Mouse (Mus musculus): ENCODE data around the gene Ghdc. TPM values are rescaled to one million over a fixed set of nuclear protein-coding genes. Genes with fewer than 3 reads are reported as not detected.

Ghdc gene
- polyA plus RNA-seq, 1 experiment from 2014 or later, result 4.5 TPM

DNA sequence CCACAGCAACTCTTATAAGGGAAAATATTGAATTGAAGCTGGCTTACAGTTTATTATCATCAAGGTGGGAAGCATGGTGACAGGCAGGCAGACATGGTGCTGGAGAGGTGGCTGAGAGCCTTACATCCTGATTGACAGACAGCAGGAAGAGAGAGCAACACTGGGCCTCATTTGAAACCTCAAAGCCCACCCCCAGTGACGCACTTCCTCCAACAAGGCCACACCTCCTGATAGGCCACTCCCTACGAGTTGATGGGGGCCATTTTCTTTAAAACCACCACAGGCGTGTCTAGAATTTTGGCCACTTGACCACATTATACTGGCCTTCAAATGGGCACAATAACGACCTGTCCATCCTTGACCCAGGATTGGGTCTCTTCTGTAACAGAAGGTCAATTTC, 3.5 kb upstream of the Ghdc start:
- 86% methylated on average over 4 of the region's 4 CpGs for WGBS
- H3K4me2 ChIP-seq (ENCODE audit: low read depth, low read length), result no peak overlapping the region
- no peak for ATAC-seq (ENCODE audit: low read depth)
- no peaks in the 10 kb centered on the region for H3K27me3 ChIP-seq (ENCODE audit: control insufficient read depth, insufficient read depth, low read length)
- no peak overlapping the region for H3K27ac ChIP-seq (ENCODE audit: low read depth, low read length)
- no peaks in the 10 kb centered on the region for H3K9me3 ChIP-seq (ENCODE audit: control insufficient read depth, low read length)
- H3K4me1 ChIP-seq (ENCODE audit: control insufficient read depth, insufficient read depth, low read length), result peaks cover 4% of the 10 kb centered on the region; the same call in 1 of the 2 replicates
- H3K9ac ChIP-seq (replicated peaks; ENCODE audit: low read depth, low read length), result no peak overlapping the region
- no peak overlapping the region for H3K4me3 ChIP-seq (ENCODE audit: low read depth, low read length)
- no peaks in the 10 kb centered on the region for H3K36me3 ChIP-seq (ENCODE audit: control insufficient read depth, insufficient read depth, low read length)

DNA sequence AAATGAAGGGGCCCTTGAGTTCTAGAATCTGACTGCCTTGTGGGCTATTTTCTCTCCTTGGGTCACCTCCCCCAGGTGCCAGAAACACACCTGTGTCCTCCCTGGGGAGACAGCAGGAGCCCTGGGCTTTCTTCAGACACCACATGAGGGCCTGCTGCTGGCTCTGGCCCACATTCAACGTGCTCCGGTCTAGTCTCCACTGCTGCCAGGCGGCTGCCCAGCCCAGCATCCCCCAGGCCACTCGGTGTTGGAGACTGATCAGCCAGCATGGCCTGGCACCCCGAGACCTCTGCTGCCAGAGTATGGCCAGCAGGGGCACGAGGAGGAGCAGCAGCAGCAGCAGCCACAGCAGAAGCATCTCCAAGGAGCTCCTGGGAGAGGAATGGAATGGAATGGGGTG, 777 bp downstream of the Ghdc start:
- WGBS, result 54% methylated on average over 6 of the region's 6 CpGs
- no peaks in the 10 kb centered on the region for H3K9me3 ChIP-seq (ENCODE audit: control insufficient read depth, low read length)
- H3K9ac ChIP-seq (replicated peaks; ENCODE audit: low read depth, low read length), result no peak overlapping the region
- no peak overlapping the region for H3K27ac ChIP-seq (ENCODE audit: low read depth, low read length)
- peak overlapping the region; percentile 36 for H3K4me3 ChIP-seq (ENCODE audit: low read depth, low read length)
- no peaks in the 10 kb centered on the region for H3K27me3 ChIP-seq (ENCODE audit: control insufficient read depth, insufficient read depth, low read length)
- peak overlapping the region; percentile 39 for H3K4me2 ChIP-seq (ENCODE audit: low read depth, low read length)
- H3K36me3 ChIP-seq (ENCODE audit: control insufficient read depth, insufficient read depth, low read length), result no peaks in the 10 kb centered on the region
- H3K4me1 ChIP-seq (ENCODE audit: control insufficient read depth, insufficient read depth, low read length), result peaks cover 4% of the 10 kb centered on the region; the same call in 1 of the 2 replicates
- ATAC-seq (ENCODE audit: low read depth), result no peak

DNA sequence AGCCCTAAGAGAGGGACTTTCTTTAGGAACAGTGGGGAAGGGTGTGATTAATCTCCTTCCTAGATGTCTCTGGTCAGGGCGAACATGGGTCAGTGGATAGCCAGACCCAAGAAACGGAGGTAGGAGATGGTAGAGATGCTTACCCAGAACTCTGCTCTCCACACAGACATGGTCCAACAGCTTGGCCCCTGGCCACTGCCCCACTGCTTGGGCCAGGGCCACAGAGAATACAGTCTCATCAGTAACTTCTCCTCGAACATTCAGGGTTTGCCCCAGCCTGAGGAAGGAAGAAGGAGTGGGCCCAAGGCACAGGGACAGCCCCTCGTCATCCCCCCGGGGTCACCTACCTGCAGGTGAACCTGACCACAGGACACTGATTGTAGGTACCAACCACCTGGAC, 2.9 kb downstream of the Ghdc start:
- no peak for ATAC-seq (ENCODE audit: low read depth)

DNA sequence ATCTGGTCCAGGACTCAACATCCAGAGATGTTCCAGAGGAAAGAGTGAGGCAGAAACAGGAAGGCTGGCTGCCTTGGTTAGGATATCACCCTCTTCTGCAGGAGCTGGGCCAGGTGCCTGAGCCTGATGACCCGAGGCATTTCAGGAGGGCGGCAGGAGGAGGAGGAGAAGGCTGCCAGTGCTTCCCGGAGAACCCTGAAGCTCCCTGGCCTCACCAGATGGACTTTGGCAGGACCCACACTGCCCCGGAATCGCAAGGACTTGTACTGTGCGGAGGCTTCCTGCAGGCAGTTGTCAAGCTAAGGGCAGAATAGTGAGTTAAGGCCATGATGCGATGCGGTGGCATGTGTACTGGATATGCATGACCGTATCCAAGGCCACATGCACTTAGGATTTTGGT, 4.0 kb downstream of the Ghdc start:
- Histone ChIP-seq H3K9me3 (ENCODE audit: control insufficient read depth, low read length) (no peaks in the 10 kb centered on the region), H3K4me2 (ENCODE audit: low read depth, low read length) (no peak overlapping the region), H3K27ac (ENCODE audit: low read depth, low read length) (no peak overlapping the region), H3K9ac (replicated peaks; ENCODE audit: low read depth, low read length) (no peak overlapping the region), H3K4me1 (ENCODE audit: control insufficient read depth, insufficient read depth, low read length) (peaks cover 4% of the 10 kb centered on the region; the same call in 1 of the 2 replicates), H3K36me3 (ENCODE audit: control insufficient read depth, insufficient read depth, low read length) (no peaks in the 10 kb centered on the region), H3K27me3 (ENCODE audit: control insufficient read depth, insufficient read depth, low read length) (no peaks in the 10 kb centered on the region), H3K4me3 (ENCODE audit: low read depth, low read length) (no peak overlapping the region)
- ATAC-seq (ENCODE audit: low read depth), result no peak
- WGBS, result 85% methylated on average over 9 of the region's 9 CpGs

More for the DNA sequence above, 2.9 kb downstream of the Ghdc start:
- Histone ChIP-seq H3K9me3 (ENCODE audit: control insufficient read depth, low read length) (no peaks in the 10 kb centered on the region), H3K4me1 (ENCODE audit: control insufficient read depth, insufficient read depth, low read length) (peaks cover 4% of the 10 kb centered on the region; the same call in 1 of the 2 replicates), H3K9ac (replicated peaks; ENCODE audit: low read depth, low read length) (no peak overlapping the region), H3K27ac (ENCODE audit: low read depth, low read length) (no peak overlapping the region), H3K4me2 (ENCODE audit: low read depth, low read length) (no peak overlapping the region), H3K4me3 (ENCODE audit: low read depth, low read length) (no peak overlapping the region), H3K27me3 (ENCODE audit: control insufficient read depth, insufficient read depth, low read length) (no peaks in the 10 kb centered on the region), H3K36me3 (ENCODE audit: control insufficient read depth, insufficient read depth, low read length) (no peaks in the 10 kb centered on the region)
- 88% methylated on average over 5 of the region's 5 CpGs for WGBS

DNA sequence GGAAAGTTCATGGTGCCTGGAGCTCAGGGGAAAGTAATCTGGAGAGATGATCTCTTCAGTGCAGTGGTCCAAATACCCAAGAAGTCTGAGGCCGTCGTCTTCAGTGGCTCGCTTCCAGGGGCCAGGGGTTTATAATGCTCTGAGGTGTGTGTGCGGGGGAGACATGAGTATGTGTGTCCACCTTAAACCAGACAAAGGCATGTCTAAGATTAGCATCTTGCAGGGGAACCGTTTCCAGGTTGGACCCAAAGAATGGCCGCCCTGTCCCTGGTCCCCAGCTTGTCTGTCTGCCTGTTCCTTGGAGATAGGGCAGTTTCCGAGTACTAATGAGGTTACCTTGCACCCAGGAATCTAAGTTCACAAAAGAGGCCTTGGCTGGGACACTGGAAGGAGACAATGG, 7.9 kb downstream of the Ghdc start, which contains the start of gene Hcrt:
Gene Hcrt, minus strand, starts transcription at position 101 of the 400 bp plus-strand sequence.
- Histone ChIP-seq H3K9ac (replicated peaks; ENCODE audit: low read depth, low read length) (peak within 1 kb of the TSS; percentile 52), H3K4me2 (ENCODE audit: low read depth, low read length) (peak within 1 kb of the TSS; percentile 54), H3K27ac (ENCODE audit: low read depth, low read length) (no peak within 1 kb of the TSS), H3K27me3 (ENCODE audit: control insufficient read depth, insufficient read depth, low read length) (peaks cover 8% of the 10 kb centered on the region; the same call in 1 of the 2 replicates), H3K36me3 (ENCODE audit: control insufficient read depth, insufficient read depth, low read length) (no peaks in the 10 kb centered on the region), H3K4me1 (ENCODE audit: control insufficient read depth, insufficient read depth, low read length) (no peaks in the 10 kb centered on the region), H3K9me3 (ENCODE audit: control insufficient read depth, low read length) (no peaks in the 10 kb centered on the region), H3K4me3 (ENCODE audit: low read depth, low read length) (peak within 1 kb of the TSS; percentile 37)
- WGBS, result 91% methylated on average over 7 of the region's 7 CpGs
- no peak for ATAC-seq (ENCODE audit: low read depth)

DNA sequence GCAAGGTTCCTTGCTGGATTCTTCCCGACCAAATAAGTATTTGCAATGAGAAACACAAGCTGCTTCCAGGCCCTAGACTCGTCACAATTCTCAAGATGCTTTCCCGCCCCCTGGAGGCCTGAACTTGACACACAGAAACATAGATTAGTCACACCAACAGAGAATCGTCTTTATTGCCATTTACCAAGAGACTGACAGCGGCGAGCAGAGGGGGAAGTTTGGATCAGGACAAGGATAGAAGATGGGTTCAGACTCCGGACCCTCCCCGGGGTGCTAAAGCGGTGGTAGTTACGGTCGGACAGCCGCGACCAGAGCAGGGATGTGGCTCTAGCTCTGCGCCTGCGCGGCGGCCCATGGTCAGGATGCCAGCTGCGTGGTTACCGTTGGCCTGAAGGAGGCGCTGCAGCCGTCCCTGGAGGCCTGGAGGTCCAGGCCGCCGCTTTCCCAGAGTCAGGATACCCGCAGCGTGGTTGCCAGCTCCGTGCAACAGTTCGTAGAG, 9.2 kb downstream of the Ghdc start:
- H3K4me1 ChIP-seq (ENCODE audit: control insufficient read depth, insufficient read depth, low read length), result no peaks in the 10 kb centered on the region
- H3K27me3 ChIP-seq (ENCODE audit: control insufficient read depth, insufficient read depth, low read length), result peaks cover 8% of the 10 kb centered on the region; the same call in 1 of the 2 replicates
- ATAC-seq (ENCODE audit: low read depth), result peak; percentile 68; the same call in 1 of the 2 replicates
- H3K4me3 ChIP-seq (ENCODE audit: low read depth, low read length), result peak overlapping the region; percentile 37
- H3K4me2 ChIP-seq (ENCODE audit: low read depth, low read length), result peak overlapping the region; percentile 54
- H3K27ac ChIP-seq (ENCODE audit: low read depth, low read length), result peak overlapping the region; percentile 44
- no peaks in the 10 kb centered on the region for H3K9me3 ChIP-seq (ENCODE audit: control insufficient read depth, low read length)
- H3K36me3 ChIP-seq (ENCODE audit: control insufficient read depth, insufficient read depth, low read length), result no peaks in the 10 kb centered on the region
- under 1% methylated on average over 26 of the region's 27 CpGs for WGBS
- H3K9ac ChIP-seq (replicated peaks; ENCODE audit: low read depth, low read length), result peak overlapping the region; percentile 52

DNA sequence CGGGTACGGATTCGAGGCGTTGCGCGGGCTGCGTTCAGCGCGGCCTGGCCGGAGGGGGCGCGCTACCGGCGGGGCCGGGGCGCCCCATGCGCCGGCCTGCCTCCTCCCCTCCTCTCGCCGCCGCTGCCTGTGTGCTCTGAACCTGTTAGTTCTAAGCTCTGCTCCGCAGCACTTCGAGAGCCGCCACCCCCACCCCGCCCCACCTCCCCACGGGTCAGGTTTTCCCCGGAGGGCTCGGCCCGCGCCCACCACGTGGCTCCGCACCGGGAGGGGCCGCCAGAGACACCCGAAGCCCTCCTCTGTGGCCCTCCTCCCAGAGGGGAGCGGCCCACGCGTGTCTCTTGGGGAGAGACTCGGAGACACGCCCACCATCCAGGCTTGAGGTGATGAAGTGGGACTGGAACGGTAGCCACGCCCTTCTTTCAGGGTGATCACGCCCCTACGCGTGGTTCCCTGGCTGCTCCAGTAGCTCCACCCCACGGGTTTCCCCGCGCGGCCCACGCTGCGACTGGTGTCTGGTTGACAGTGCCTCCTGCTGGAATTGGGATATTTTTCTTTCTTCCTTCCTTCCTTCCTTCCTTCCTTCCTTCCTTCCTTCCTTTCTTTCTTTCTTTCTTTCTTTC, 11.0 kb downstream of the Ghdc start, which contains the start of gene Kcnh4:
Gene Kcnh4, minus strand, starts transcription at position 332 of the 623 bp plus-strand sequence.
- Histone ChIP-seq H3K4me1 (ENCODE audit: control insufficient read depth, insufficient read depth, low read length) (no peaks in the 10 kb centered on the region), H3K27ac (ENCODE audit: low read depth, low read length) (0 out of 2 replicates have a peak within 1 kb of the TSS, but pooled peaks have one; percentile 28), H3K36me3 (ENCODE audit: control insufficient read depth, insufficient read depth, low read length) (no peaks in the 10 kb centered on the region), H3K9ac (replicated peaks; ENCODE audit: low read depth, low read length) (peak within 1 kb of the TSS; percentile 58), H3K9me3 (ENCODE audit: control insufficient read depth, low read length) (no peaks in the 10 kb centered on the region), H3K27me3 (ENCODE audit: control insufficient read depth, insufficient read depth, low read length) (peaks cover 8% of the 10 kb centered on the region; the same call in 1 of the 2 replicates), H3K4me3 (ENCODE audit: low read depth, low read length) (peak within 1 kb of the TSS; percentile 56), H3K4me2 (ENCODE audit: low read depth, low read length) (peak within 1 kb of the TSS; percentile 62)
- peak; percentile 54 for ATAC-seq (ENCODE audit: low read depth)
- WGBS, result 1% methylated on average over 48 of the region's 51 CpGs

DNA sequence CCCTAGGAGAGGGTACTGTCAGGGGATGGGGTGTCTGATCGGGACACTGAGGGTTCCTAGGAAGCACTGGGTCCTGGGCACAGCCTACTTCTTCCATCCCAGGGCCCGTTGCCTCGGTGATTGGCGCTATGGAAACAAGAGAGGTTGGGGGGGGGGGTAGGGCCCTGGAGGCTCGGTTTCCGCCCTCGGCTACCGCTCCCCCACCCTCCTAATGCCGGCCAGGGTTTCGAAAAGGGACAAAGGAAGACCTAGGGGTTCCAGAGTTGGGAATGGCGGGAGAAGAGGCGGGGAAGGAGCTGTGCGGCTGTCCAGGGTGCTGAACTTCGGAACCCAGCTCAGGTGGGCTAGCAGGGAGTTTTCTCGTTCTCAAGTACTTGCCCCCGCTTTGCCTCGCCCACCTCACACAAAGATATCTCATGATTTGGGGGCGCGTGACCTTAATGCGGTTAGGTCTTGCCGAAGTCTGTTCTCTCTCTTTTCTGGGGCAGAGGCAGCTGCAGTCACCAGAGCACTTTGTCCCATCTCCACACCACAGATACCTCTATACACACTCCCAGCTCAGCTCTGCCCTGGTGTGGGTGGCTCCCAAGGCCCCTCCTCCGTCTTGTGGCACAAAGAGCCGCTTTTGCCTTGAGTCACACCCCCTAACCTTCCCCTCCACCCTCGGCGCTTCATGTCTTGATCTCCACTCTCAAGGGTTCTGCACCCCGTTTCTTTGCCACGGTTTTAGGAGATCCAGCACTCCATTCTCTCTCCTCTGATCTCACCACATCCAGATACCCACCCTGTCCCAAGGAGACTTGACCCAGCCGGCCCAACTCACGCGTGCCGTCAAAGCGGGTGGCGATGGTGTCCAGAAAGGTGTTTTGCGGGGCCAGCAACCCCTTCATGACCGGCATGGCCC, 11.8 kb downstream of the Ghdc start:
- Histone ChIP-seq H3K4me2 (ENCODE audit: low read depth, low read length) (peak overlapping the region; percentile 62), H3K27me3 (ENCODE audit: control insufficient read depth, insufficient read depth, low read length) (peaks cover 8% of the 10 kb centered on the region; the same call in 1 of the 2 replicates), H3K4me1 (ENCODE audit: control insufficient read depth, insufficient read depth, low read length) (no peaks in the 10 kb centered on the region), H3K4me3 (ENCODE audit: low read depth, low read length) (peak overlapping the region; percentile 56), H3K9ac (replicated peaks; ENCODE audit: low read depth, low read length) (peak overlapping the region; percentile 58), H3K9me3 (ENCODE audit: control insufficient read depth, low read length) (no peaks in the 10 kb centered on the region), H3K27ac (ENCODE audit: low read depth, low read length) (0 out of 2 replicates have a peak overlapping the region, but pooled peaks have one; percentile 28), H3K36me3 (ENCODE audit: control insufficient read depth, insufficient read depth, low read length) (no peaks in the 10 kb centered on the region)
- 1% methylated on average over 35 of the region's 35 CpGs for WGBS
- peak; percentile 50 for ATAC-seq (ENCODE audit: low read depth)

Data from neural tube, embryonic 14.5 days (tissue).